Mouse (Mus musculus): ENCODE results near the gene Akp3. TPM values are rescaled to one million over a fixed set of nuclear protein-coding genes. Genes with fewer than 3 reads are reported as not detected.

The Akp3 gene
- total RNA-seq (2021) = not detected in 2 replicates
- long read RNA-seq, experiment 1 = 0 reads
- long read RNA-seq, experiment 2 = 0 reads

DNA sequence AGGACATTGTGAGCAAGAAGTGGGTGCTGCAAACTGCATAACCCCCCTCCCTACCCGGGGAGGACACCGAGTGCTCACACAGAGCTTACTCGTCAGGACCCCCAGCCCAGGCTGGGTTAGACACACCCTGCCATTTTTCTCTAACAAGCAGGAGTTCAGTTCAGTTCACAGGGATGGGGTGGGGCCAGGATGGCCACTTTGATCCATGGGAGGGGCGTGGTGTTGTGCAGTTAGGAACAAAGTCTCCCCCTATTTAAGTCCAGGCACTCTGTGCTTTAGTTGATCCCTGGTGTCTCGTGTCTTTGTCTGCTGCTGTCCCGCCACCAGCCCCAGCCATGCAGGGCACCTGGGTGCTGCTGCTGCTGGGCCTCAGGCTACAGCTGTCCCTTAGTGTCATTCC, at the start of gene Akp3:
Gene Akp3, plus strand, starts transcription at position 301 of the 400 bp plus-strand sequence.
- DNase-seq = no peak

DNA sequence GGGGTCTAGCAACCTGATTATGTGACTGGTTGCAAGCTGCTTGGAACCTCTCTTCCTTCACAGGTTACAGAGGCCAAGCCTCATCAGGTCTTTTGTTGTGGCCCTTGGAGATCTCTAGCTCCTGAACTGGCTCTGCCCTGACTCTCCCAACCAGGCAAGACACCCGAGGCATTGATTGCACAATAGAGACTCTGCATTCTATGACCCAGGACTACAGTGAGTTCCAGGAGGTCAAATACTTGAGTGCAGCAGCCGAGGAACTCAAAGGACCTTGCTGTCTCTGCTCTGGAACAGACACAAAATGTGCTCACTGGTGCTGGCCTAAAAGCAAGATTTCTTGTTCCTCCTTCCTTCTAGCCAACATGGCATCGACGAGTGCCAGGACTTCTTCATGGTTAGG, 38.6 kb upstream of the Akp3 start:
- DNase-seq = peak; percentile 29

DNA sequence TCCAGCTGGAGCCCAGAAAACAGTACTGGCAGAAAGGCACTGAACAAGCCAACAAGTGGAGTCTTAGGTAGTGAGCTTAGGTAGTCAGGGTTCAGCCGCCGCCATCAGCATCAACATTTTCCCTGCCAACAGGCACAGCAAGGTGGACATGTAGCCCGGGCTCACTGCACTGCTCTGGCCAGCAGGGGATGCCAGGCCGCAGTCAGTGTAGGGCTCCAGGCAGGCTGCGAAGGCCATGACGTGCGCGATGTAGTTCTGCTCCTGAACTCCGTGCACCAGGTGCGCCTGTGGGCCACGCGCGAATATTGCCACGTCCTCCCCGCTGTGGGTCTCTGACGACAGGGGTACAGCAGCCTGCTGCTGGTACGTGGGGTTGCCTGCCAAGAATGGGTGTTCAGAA, 37.8 kb upstream of the Akp3 start:
- DNase-seq = no peak

- no peak for DNase-seq
Measured at GRCm38 (mm10) chr1:87089251-87089650, 35.5 kb upstream of the Akp3 start.

GRCm38 (mm10) chr1:87089828-87090227, 34.9 kb upstream of the Akp3 start, which contains the start of gene Alppl2:
Alppl2 (minus strand) TSS chr1:87089928.
- no peak for DNase-seq

- DNase-seq = no peak
Measured at GRCm38 (mm10) chr1:87095642-87096041, 29.1 kb upstream of the Akp3 start.

GRCm38 (mm10) chr1:87098358-87098975, 26.3 kb upstream of the Akp3 start:
- DNase-seq = peak; percentile 84

GRCm38 (mm10) chr1:87101411-87101810, 23.4 kb upstream of the Akp3 start, which contains the start of gene Alpi:
Alpi (minus strand) TSS chr1:87101606.
- DNase-seq = no peak

DNA sequence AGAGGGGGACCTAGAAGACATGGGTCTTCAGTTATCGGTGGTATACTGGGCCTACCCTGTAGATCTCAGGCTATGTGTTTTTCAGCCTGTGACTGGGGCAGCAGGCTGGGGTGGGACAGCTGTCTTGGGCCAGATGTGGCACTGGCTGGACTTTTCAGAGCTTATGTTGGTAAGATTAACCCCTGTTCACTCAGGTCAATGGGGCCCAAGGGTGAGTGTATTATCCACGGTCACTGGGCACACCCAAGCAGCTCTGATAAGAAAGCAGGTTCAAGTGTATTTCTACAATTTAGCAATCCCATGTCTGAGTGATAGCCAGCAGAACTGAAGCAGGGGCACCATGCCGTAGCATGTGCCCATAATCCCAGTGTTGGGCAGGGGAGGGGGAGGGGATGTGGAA, 22.7 kb upstream of the Akp3 start:
- peak; percentile 2 for DNase-seq

GRCm38 (mm10) chr1:87103936-87104335, 20.8 kb upstream of the Akp3 start:
- DNase-seq = no peak

GRCm38 (mm10) chr1:87106536-87106935, 18.2 kb upstream of the Akp3 start:
- DNase-seq = peak; percentile 23

- no peak for DNase-seq
Measured at GRCm38 (mm10) chr1:87108564-87108963, 16.2 kb upstream of the Akp3 start.

DNA sequence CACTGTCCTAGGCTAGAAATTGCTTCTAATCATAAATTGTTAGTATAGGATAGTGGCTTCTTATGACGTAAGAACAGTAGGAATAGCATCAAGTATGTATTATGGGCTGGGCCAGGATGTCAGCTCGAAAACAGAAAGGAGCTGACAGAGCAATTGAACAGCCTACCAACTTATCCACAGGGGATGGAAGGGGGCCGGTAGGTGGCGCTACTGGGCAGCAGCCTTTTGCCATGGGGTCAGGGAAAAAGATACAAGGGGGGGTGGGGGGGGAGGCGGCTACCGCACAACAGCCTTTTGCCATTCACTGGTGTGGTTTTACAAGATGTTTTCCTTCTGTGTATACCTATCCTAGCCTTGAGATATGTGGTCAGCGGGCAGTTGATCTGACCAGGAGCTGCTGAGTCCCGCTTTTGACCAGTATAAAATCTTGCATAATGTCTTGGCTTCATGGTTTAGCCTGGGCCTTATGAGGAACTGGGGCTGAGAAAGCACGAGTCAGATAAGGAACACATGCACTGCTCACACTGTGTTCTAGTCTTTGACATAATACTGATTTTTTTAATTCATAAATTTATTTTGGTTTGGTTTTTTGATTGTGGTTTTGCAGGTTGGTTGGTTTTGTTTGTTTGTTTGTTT, 12.9 kb upstream of the Akp3 start:
- peak; percentile 83 for DNase-seq

DNA sequence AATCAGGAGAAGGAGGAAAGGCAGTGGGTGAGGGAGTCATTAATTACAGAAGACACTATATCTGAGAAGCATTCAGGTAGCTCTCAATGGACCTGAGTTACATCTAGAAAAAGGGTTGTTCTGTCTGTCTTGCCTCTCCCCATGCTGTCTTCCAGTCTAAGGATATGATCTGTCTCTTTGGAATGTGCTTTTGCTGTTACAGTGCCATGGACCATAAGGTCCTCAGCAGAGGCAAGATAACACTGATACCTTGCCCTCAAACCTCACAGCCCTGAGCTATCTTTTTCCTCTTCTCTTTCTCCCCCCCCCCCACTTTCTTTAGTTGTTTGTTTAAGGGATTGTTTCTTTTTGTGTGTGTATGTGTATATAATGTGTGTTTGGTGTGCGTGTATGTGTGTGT, 10.0 kb upstream of the Akp3 start:
- DNase-seq = no peak

GRCm38 (mm10) chr1:87127206-87128030, 2.6 kb downstream of the Akp3 start:
- peak; percentile 27 for DNase-seq

GRCm38 (mm10) chr1:87131803-87132202, 7.0 kb downstream of the Akp3 start:
- DNase-seq = no peak

DNA sequence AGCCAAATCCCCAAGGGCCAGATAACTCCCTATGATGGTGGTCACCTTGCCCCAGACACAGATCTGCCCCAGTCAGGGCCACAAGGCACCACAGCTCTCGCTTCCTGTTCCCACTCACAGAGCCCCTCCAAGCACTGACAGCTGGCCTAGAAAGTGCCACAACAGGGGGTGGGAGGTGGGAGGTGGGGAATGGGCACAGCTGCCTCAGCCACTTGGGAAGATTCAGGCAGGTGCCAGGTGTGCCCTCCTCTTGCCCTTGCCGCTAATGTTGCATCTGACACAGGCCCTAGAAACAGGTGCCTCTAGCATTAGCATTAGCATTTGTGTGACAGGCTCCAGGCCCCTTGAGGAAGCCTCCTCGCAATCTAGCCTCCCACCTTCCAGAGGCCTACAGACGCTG, 16.8 kb downstream of the Akp3 start:
- no peak for DNase-seq

GRCm38 (mm10) chr1:87142456-87142855, 17.7 kb downstream of the Akp3 start:
- peak; percentile 89 for DNase-seq

GRCm38 (mm10) chr1:87143141-87143540, 18.4 kb downstream of the Akp3 start:
- DNase-seq = peak; percentile 58

DNA sequence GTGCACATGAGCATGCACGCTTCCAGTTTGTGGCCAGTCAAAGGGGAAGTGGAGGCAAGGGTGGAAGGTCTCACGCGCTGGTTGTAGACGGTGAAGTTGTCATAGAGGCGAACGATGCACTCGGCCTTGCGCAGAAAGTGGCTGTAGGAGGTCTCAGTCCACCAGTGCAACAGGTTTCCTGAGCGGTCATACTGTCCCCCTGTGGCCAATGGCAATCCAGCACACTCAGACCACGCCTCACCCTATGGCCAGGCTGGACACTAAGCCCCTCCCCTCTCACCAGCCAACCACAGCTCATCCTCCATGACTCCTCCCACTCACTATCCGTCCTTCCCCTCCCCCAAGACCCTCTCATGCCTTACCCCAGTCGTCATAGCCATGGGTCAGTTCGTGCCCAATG, 24.6 kb downstream of the Akp3 start:
- no peak for DNase-seq

GRCm38 (mm10) chr1:87151286-87151685, 26.5 kb downstream of the Akp3 start:
- no peak for DNase-seq

DNA sequence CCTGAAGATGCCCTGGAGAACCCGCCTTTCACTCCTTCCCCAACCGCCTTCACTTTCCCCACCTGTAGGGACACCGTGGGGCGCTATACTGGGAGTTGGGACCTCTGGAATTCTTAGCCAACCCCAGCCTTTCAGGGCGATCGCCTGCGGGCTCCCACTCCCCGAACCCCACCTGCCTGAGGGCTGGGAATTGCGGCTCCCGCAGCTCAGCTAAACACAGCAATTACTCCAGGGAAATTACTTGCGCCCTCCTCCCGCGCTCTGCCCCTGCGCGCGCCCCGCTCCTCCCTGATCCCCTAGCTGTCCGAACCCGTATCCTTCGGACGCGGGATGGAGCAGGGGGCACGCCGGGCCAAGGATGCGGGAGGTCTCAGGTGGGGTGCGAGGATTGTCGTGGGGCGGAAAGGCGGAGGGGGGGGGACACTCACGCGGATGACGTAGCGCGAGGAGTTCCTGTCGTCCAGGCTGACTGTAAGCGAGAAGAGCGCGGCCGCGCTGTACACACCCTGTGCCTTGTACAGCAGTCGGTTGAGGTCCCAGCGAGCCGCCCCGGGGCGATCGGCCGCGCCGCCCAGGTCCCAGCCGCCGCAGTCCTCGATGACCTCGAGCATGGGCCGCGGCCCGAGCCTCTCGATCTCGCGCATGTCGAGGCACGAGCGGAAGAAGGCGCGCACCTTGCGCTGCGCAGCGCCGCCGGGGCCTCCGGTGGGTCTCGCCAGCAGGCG, 29.2 kb downstream of the Akp3 start:
- DNase-seq = no peak
